Mouse (Mus musculus): ENCODE data around the gene Usp48.

Usp48 gene

GRCm38 (mm10) chr4:137661547-137661946 is 68.0 kb downstream of the Usp48 start:
- DNase-seq (ENCODE audit: low read depth): no peak

GRCm38 (mm10) chr4:137663491-137663890 is 69.9 kb downstream of the Usp48 start:
- no peak for DNase-seq (ENCODE audit: low read depth)

GRCm38 (mm10) chr4:137664433-137664979 is 71.0 kb downstream of the Usp48 start, which contains the start of gene Rap1gap:
Gene Rap1gap, plus strand, starts transcription at chr4:137664726.
- peak; percentile 22 for DNase-seq (ENCODE audit: low read depth)

GRCm38 (mm10) chr4:137664980-137665675 is 71.6 kb downstream of the Usp48 start:
- no peak for DNase-seq (ENCODE audit: low read depth)

- DNase-seq (ENCODE audit: low read depth): no peak
Measured at GRCm38 (mm10) chr4:137665791-137666190, 72.2 kb downstream of the Usp48 start.

GRCm38 (mm10) chr4:137666283-137666957 is 72.9 kb downstream of the Usp48 start:
- no peak for DNase-seq (ENCODE audit: low read depth)

- no peak for DNase-seq (ENCODE audit: low read depth)
Measured at GRCm38 (mm10) chr4:137666958-137667345, 73.4 kb downstream of the Usp48 start.

GRCm38 (mm10) chr4:137667747-137668146 is 74.2 kb downstream of the Usp48 start:
- no peak for DNase-seq (ENCODE audit: low read depth)

GRCm38 (mm10) chr4:137671711-137672500 is 78.4 kb downstream of the Usp48 start:
- no peak for DNase-seq (ENCODE audit: low read depth)

GRCm38 (mm10) chr4:137675566-137675965 is 82.0 kb downstream of the Usp48 start:
- DNase-seq (ENCODE audit: low read depth): no peak

GRCm38 (mm10) chr4:137676057-137676456 is 82.5 kb downstream of the Usp48 start:
- peak; percentile 71 for DNase-seq (ENCODE audit: low read depth)

GRCm38 (mm10) chr4:137676700-137677484 is 83.3 kb downstream of the Usp48 start:
- no peak for DNase-seq (ENCODE audit: low read depth)

- DNase-seq (ENCODE audit: low read depth): no peak
Measured at GRCm38 (mm10) chr4:137677906-137678305, 84.4 kb downstream of the Usp48 start.

GRCm38 (mm10) chr4:137678568-137678967 is 85.0 kb downstream of the Usp48 start:
- no peak for DNase-seq (ENCODE audit: low read depth)

GRCm38 (mm10) chr4:137679979-137680550 is 86.5 kb downstream of the Usp48 start:
- DNase-seq (ENCODE audit: low read depth): no peak

GRCm38 (mm10) chr4:137680721-137681120 is 87.2 kb downstream of the Usp48 start:
- DNase-seq (ENCODE audit: low read depth): no peak

GRCm38 (mm10) chr4:137681408-137682104 is 88.0 kb downstream of the Usp48 start:
- no peak for DNase-seq (ENCODE audit: low read depth)

GRCm38 (mm10) chr4:137682961-137683453 is 89.5 kb downstream of the Usp48 start:
- DNase-seq (ENCODE audit: low read depth): peak; percentile 48

- DNase-seq (ENCODE audit: low read depth): no peak
Measured at GRCm38 (mm10) chr4:137684830-137685343, 91.3 kb downstream of the Usp48 start.

- DNase-seq (ENCODE audit: low read depth): no peak
Measured at GRCm38 (mm10) chr4:137686303-137686702, 92.7 kb downstream of the Usp48 start.

Measured in induced T-regulatory cell, adult 2 months (primary cell).